Mouse (Mus musculus): ENCODE measurements around the gene Ide.

The Ide gene

GRCm38 (mm10) chr19:37332726-37333125, 4.9 kb downstream of the Ide start:
- no peak for DNase-seq

DNA sequence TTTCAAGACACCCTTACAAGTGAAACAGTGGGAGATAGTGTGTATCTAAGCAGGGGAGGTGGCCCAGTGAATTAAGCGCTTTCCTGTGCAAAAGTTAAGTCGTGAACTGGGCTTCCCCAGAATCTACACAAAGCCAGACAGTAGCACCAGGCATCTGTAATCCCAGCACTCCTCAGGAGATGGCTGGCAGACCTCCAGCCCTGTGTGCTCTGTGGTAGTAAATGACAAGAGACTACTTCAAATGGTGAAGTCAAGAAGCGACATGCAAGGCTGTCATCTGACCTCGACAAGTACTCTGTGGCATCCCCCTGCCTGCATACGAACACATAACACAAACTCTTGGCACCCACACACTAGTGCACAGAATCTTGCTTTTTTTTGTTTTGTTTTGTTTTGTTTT, 10.4 kb downstream of the Ide start:
- no peak for DNase-seq

DNA sequence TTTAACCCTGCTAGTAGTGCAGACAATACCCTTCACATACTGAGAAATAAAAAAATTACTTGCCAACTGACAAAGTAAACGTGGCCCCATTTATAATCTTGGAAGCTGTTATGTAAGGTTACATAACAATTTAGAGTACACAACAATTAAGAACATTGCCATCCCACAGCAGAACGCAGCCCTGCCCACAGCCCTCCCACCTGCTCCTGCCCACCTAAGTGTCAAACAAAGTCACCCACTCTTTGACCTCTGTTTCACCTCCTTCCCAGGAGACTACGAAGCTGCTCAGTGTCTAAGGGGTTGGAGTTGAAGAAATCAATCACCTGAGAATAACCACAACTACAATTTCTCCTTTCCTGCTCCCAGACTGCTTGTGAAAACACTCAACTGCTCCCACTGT, 14.1 kb downstream of the Ide start:
- DNase-seq, result no peak

- no peak for DNase-seq
These were observed 16.6 kb downstream of the Ide start for GRCm38 (mm10) chr19:37320802-37321619.

- no peak for DNase-seq
These were observed 20.3 kb downstream of the Ide start for GRCm38 (mm10) chr19:37317359-37317758.

- DNase-seq, result no peak
These were observed 22.6 kb downstream of the Ide start for GRCm38 (mm10) chr19:37315091-37315490.

DNA sequence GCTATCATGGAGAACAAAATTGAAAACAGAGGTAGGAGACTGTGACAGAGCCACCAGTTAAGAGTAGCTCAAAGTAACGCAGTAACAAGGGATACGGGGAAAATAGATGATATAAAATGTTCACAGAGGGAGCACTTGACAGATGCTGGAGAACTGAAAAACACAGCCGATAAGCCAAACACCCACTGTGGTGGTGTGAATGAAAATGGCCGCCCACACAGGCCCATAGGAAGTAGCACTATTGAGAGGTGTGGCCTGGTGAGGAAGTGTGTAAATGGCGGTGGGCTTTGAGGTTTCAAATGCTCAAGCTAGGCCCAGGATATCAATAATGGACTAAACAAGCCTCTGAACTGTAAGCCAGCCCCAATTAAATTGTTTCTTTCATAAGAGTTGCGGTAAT, 26.2 kb downstream of the Ide start:
- DNase-seq, result no peak

DNA sequence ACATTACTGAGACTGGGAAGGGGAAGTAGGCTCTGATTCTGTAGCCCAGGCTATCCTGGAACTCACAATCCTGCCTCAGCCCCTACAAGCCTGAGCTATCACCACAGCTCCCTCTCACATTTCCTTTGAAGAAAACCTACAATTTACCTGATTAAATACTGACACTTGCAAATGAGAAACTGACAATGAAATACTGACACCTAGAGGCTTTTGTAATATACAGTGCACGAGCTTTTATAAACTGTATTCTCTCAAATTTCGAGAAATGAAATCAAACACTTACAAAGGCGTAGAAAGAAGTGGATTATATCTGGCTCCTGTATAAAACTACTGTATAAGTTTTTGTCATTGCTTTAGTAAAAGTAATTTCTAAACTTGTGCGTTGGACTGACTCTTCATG, 27.5 kb downstream of the Ide start:
- DNase-seq, result no peak

GRCm38 (mm10) chr19:37308941-37309340, 28.7 kb downstream of the Ide start:
- no peak for DNase-seq

- no peak for DNase-seq
These were observed 29.7 kb downstream of the Ide start for GRCm38 (mm10) chr19:37307826-37308545.

GRCm38 (mm10) chr19:37306176-37306575, 31.5 kb downstream of the Ide start:
- no peak for DNase-seq

DNA sequence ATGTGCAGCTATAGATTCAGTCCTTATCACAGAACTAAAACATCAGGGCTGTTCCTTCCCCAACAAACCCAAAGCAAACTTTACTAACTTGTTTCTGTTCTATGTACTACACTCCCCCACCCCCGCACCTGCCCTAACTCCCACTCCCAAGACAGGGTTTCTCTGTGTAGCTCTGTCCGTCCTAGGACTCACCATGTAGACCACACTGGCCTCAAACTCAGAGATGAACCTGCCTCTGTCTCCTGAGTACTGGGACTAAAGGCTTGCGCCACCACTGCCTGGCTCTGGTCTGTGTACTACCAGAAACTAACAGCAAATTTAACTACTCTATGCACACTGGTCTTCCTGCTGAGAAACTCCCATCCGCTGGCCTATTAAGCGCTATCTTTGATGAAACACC, 32.8 kb downstream of the Ide start:
- no peak for DNase-seq

- DNase-seq, result no peak
These were observed 33.6 kb downstream of the Ide start for GRCm38 (mm10) chr19:37304006-37304405.

DNA sequence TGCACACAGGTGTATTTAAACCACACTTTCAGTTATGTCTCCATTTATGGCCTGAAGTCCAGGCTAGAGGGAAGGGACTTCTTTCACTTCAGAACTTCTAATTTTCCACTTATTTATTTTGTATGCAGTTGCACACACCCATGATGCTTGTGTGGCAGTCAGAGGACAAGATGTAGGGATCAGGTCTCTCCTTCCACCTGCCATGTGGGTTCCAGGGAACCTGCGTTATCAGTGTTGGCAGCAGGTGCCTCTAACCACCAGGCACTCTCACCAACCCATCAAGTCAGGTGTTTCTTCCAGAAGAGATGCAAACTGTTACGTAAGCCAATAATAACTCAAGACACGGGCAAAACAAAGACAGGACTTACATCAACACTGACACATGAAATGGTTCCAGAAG, 35.9 kb downstream of the Ide start:
- DNase-seq, result no peak

GRCm38 (mm10) chr19:37291676-37292075, 46.0 kb downstream of the Ide start:
- DNase-seq, result no peak

- no peak for DNase-seq
These were observed 46.7 kb downstream of the Ide start for GRCm38 (mm10) chr19:37290906-37291305.

DNA sequence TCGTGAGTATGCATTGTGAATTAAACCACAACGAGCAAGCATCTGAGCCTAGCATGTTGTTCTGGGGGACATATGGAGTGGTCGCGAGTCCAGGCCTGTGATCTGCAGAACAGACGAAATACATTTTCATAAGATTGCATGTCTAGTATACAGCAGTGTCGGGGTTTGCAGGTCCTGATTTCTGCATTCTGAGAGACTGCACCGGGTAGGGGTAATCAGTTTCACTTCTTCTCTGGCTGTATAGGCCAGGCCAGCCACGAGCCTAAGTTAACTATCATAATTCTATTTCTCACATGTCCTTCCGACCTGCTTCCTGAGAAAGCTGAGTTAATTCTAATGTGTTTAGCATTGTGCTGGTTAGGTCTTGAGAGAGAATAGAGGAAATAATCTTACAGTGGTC, 52.9 kb downstream of the Ide start:
- DNase-seq, result no peak

- DNase-seq, result no peak
These were observed 54.5 kb downstream of the Ide start for GRCm38 (mm10) chr19:37283166-37283565.

- no peak for DNase-seq
These were observed 55.9 kb downstream of the Ide start for GRCm38 (mm10) chr19:37281710-37282109.

GRCm38 (mm10) chr19:37279194-37279593, 58.5 kb downstream of the Ide start:
- no peak for DNase-seq

DNA sequence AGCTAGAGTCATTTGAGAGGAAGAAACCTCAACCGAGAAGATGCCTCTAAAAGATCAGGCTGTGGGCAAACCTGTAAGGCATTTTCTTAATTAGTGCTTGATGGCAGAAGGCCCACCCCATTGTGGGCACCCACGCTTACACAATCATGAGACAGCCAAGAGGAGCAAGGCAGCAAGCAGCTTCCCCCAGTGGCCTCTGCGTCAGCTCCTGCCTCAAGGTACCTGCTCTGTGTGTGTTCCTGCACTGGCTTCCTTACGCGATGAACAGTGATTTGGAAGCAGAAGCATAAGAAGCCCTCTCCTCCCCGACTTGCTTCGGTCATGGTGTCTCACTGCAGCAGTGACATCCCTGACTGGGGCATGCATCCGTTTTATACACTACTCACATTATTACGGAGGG, 62.1 kb downstream of the Ide start:
- no peak for DNase-seq

DNA sequence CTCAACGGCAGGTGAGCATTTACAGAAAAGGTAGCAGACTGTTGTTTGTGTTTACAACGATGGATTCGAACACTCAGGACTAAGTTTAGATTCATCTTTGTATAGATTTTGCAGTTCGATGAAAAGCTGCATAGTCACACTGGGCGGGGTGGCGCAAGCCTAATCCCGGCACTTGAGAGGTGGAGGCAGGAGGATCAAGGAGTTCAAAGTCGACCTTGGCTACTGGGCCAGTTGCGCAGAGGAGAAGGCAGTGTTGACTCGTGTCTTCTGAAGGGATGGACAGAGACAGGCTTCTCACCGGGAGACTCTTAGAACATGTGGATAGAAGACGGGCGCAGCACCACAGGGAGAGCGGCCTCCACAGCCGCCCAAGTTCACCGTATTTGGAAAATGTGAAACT, 68.5 kb downstream of the Ide start:
- no peak for DNase-seq

DNA sequence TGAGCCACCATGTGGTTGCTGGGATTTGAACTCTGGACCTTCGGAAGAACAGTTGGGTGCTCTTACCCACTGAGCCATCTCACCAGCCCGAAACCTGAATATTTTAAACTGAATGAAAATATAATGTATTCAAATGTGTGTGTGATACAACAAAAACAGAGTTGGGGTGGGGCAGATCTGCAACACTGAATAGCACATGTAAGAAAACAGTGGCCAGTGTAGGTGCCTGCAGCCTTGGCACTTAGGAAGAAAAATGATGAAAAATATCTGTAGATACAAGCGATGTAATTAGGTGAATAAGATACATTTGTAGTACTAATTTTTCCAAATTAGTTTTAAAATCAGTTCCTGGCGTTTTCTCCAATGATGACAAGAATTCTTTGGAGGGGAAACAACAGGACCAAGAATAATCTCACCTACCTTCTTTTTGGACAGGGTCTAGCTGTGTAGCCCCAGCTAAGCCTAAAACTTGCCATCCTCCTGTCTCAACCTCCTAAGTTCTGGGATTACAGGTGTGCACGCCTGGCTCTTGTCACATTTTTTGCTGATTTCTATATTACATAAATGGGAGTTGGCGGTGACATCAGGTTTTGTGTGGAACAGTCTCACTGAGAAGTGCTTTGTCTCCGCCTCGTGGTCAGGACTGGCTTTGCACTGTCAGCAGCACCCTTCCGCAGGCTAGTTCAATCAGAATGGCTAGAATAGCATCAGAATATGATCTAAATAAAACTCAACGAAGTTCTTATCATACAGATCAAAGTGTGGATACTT, 72.1 kb downstream of the Ide start:
- peak; percentile 72 for DNase-seq

Measured in kidney, adult 11 months (tissue).